Mouse (Mus musculus) forebrain, embryonic 14.5 days (tissue): ENCODE data around the gene Adamts15. TPM values are rescaled to one million over a fixed set of nuclear protein-coding genes. Genes with fewer than 3 reads are reported as not detected.

Source experiments
- ATAC-seq: fragments of 200-750 bp; cut with Nextera tagmentation; 2 replicates; pipeline ENCODE4 v1.8.0; 2017; ENCODE audit warnings: mild to moderate bottlenecking, moderate library complexity
- DNase-seq: peaks from one replicate; pipeline ENCODE4 v3.0.0-alpha.2; 2015; ENCODE audit warnings: low spot score
- H3K27ac ChIP-seq: fragments of 300-500 bp; sonication (generic); 2 replicates; pipeline ENCODE4 v1.5.1; 2014; ENCODE audit warnings: low read depth, mild to moderate bottlenecking, control low read depth, low read length, moderate library complexity
- H3K27me3 ChIP-seq: fragments of 300-500 bp; sonication (generic); replicated peaks from 2 replicates; pipeline ENCODE4 v1.6.1; 2014; ENCODE audit warnings: low read length, control low read depth, mixed read lengths; ENCODE audit not compliant: control insufficient read depth, insufficient read depth
- H3K36me3 ChIP-seq: fragments of 300-500 bp; sonication (generic); 2 replicates; pipeline ENCODE4 v1.6.1; 2014; ENCODE audit warnings: low read length, control low read depth; ENCODE audit not compliant: control insufficient read depth, insufficient read depth
- H3K4me1 ChIP-seq: fragments of 300-500 bp; sonication (generic); 2 replicates; pipeline ENCODE4 v1.6.1; 2014; ENCODE audit warnings: antibody characterized with exemption, low read length, control low read depth; ENCODE audit not compliant: control insufficient read depth, insufficient read depth
- H3K4me2 ChIP-seq: fragments of 300-500 bp; sonication (generic); 2 replicates; pipeline ENCODE4 v1.6.1; 2014; ENCODE audit warnings: mild to moderate bottlenecking, control low read depth, low read length
- H3K4me3 ChIP-seq: fragments of 300-500 bp; sonication (generic); 2 replicates; pipeline ENCODE4 v1.5.1; 2014; ENCODE audit warnings: low read depth, low read length, control low read depth
- H3K9ac ChIP-seq: fragments of 300-500 bp; sonication (generic); 2 replicates; pipeline ENCODE4 v1.6.1; 2014; ENCODE audit warnings: mild to moderate bottlenecking, low read length, control low read depth, moderate library complexity
- H3K9me3 ChIP-seq: fragments of 300-500 bp; sonication (generic); replicated peaks from 2 replicates; pipeline ENCODE4 v1.6.1; 2016; ENCODE audit warnings: low read length, control low read depth, mixed read lengths; ENCODE audit not compliant: control insufficient read depth
- WGBS: fragments of 180-500 bp; shearing (Covaris S2); extraction: QIAGEN DNeasy Blood & Tissue Kit; methylation state at CpG from one replicate; pipeline ENCODE4 v1.1.7; 2014; 5-methylcytosine and 5-hydroxymethylcytosine counted together
- polyA plus RNA-seq: library from polyadenylated mRNA; unstranded; fragments of >200 nt; fragmentation: Nextera tagmentation; extraction: Ambion mirVana; gene quantifications from 2 replicates; pipeline ENCODE4 v1.2.1, GENCODE M21; 2014

Adamts15 gene
- polyA plus RNA-seq, 1 experiment from 2014 or later = 2.4 TPM

DNA sequence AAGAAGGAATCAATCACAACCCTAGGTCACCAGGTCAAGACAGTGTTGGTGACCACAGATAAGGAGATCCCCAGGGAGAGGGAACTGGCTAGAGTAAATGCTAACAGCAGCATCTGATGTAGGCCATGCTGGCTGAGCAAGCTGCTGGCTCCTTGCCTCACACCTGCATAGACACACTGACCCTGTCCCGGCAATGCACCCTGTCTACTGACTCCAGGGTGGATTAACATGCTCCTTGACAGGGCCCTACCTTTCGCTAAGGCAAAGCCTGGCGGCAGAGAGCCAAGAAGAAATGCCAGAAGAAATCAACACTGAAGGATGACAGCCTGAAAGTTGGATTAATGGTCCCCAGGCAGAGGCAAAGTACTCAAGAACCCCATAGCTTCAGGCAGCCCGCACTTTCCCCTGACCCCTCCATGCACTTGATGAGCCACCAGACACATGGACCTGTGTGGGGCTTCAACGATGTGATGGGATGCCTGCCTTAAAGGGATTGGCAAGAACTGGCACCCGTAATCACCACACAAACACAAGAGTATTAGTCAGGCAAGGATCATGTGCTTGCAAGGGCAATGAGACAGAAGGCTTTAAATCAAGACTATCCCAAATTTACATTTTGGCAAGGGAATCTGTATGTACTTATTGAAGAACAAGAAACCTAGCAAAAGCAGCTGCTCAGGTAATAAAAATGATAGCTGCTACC is 5.8 kb downstream of the Adamts15 start:
- no peak for DNase-seq
- ATAC-seq = no peak
- H3K9me3 ChIP-seq = no peaks in the 10 kb centered on the region
- peaks cover 13% of the 10 kb centered on the region; the same call in 1 of the 2 replicates for H3K27me3 ChIP-seq
- H3K4me1 ChIP-seq = no peaks in the 10 kb centered on the region; the same call in 1 of the 2 replicates
- H3K4me3 ChIP-seq = no peak overlapping the region
- no peak overlapping the region for H3K9ac ChIP-seq
- H3K27ac ChIP-seq = no peak overlapping the region
- H3K4me2 ChIP-seq = no peak overlapping the region
- WGBS = 86% methylated on average over 6 of the region's 6 CpGs
- no peaks in the 10 kb centered on the region for H3K36me3 ChIP-seq

DNA sequence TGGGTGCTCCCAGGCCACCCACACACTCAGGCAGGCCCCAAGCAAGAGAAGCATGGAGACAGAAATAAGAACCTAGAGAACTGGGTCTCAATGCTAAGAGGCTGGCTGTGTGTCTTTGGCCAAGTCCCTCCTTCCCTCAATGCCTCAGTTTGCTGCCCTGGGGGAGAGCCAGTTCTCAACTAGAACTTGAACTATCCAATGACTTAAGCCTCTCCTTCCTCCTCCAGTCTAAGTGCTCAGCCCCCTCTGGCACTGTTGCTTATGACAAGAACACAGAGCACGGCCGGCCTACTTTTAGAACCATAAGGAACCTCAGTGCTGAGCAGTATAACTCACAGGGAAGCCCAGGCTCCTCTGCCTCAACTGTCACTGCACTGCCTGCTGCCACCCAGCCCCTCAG is 8.0 kb downstream of the Adamts15 start:
- 98% methylated on average over 2 of the region's 2 CpGs for whole genome bisulfite sequencing
- no peaks in the 10 kb centered on the region for H3K36me3 ChIP-seq
- H3K9me3 ChIP-seq = no peaks in the 10 kb centered on the region
- no peak overlapping the region for H3K27ac ChIP-seq
- H3K4me1 ChIP-seq = no peaks in the 10 kb centered on the region
- no peak overlapping the region for H3K4me3 ChIP-seq
- H3K9ac ChIP-seq = no peak overlapping the region
- no peaks in the 10 kb centered on the region for H3K27me3 ChIP-seq
- ATAC-seq (no peak), DNase-seq (no peak)
- H3K4me2 ChIP-seq = no peak overlapping the region

DNA sequence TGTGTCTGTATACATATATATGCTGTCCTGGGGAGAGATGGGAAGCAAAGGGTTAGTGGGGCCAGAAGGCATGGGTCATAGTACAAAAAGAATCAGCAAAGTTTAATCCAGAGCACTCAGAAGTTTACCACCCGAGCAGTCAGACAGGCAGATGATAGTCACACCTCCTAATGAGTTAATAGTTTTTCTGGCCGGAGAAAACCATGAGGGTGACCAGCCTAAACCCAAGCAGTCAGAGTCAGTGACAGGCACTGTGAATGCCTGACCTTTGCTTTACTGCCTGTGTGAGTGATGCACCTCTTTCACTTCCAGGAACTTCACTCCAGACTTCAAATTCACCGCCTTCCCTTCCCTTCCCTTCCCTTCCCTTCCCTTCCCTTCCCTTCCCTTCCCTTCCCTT is 8.8 kb downstream of the Adamts15 start:
- ATAC-seq (no peak), DNase-seq (no peak)
- no peak overlapping the region for H3K27ac ChIP-seq
- no peak overlapping the region for H3K9ac ChIP-seq
- H3K4me2 ChIP-seq = no peak overlapping the region
- no peak overlapping the region for H3K4me3 ChIP-seq
- no peaks in the 10 kb centered on the region for H3K4me1 ChIP-seq
- H3K36me3 ChIP-seq = no peaks in the 10 kb centered on the region
- H3K9me3 ChIP-seq = no peaks in the 10 kb centered on the region
- H3K27me3 ChIP-seq = no peaks in the 10 kb centered on the region
- 69% methylated on average over 3 of the region's 3 CpGs for WGBS

DNA sequence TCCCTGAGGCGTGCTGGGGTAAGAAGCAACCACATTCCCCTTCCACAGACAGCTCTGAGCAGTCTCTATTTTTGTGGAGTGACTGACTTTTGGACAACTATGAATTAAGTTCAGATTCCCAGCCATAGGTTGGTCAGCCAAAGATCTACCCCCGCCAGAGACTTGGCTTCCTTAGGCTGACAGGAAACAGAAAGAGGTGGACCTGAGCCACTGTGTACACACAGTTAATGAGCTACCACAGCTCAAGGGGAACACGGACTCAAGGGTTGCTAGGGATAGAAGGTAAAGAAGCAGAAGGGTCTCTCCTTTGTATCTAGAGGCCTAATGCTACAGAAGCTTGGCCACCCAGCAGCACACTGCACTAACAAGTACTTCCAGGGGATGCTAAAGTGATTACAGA is 10.1 kb downstream of the Adamts15 start:
- H3K4me2 ChIP-seq = no peak overlapping the region
- DNase-seq (no peak), ATAC-seq (no peak)
- H3K4me3 ChIP-seq = no peak overlapping the region
- H3K9ac ChIP-seq = no peak overlapping the region
- 69% methylated on average over 3 of the region's 3 CpGs for WGBS
- H3K9me3 ChIP-seq = no peaks in the 10 kb centered on the region
- H3K4me1 ChIP-seq = no peaks in the 10 kb centered on the region
- H3K27ac ChIP-seq = no peak overlapping the region
- no peaks in the 10 kb centered on the region for H3K36me3 ChIP-seq
- H3K27me3 ChIP-seq = no peaks in the 10 kb centered on the region

DNA sequence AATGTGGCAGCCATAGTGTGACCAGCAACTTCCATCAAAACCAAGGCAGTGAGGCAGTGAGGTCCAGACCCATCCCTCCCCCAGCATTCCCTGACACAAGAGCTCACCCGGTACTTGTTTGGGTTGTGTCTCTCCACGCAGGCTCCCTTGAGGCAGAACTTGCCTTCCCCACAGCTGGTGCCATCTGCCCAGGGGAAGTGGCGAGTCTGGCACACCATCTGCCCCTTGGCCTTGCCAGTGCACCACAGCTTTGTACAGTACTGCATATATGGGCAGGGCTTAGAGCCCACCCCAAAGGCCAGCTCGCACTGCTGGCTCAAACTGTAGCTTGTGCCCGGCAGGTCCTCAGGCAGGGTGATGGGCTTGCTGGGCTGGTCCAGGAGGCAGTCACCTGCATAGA is 11.8 kb downstream of the Adamts15 start:
- WGBS = 77% methylated on average over 5 of the region's 5 CpGs
- no peaks in the 10 kb centered on the region for H3K4me1 ChIP-seq

DNA sequence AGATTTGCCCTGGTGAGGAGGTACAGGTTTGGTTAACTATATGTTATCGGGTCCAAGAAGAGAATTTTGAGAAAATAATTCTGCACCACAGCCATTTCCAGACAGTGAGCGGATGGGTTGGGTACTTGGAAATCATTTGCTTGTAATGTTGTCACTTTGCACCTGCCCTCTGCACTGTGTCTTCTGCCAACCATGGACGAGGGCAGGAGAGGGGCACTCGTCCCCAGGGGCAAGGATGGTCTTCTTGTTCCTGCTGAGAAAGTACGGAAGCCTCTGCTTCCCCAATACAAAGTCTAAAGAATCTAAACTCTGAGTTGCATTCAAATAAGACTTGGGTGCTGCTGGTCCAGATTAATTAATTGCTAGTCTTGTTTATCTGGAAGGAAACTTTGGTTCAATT is 13.3 kb downstream of the Adamts15 start:
- H3K27ac ChIP-seq = no peak overlapping the region
- 83% methylated on average over 5 of the region's 5 CpGs for WGBS
- no peak overlapping the region for H3K4me2 ChIP-seq
- H3K9ac ChIP-seq = no peak overlapping the region
- no peak overlapping the region for H3K4me3 ChIP-seq
- no peaks in the 10 kb centered on the region for H3K9me3 ChIP-seq
- ATAC-seq = no peak
- no peaks in the 10 kb centered on the region for H3K36me3 ChIP-seq
- H3K4me1 ChIP-seq = no peaks in the 10 kb centered on the region
- DNase-seq = no peak
- H3K27me3 ChIP-seq = no peaks in the 10 kb centered on the region

More for the DNA sequence above, 11.8 kb downstream of the Adamts15 start:
- Histone ChIP-seq H3K36me3 (no peaks in the 10 kb centered on the region), H3K9me3 (no peaks in the 10 kb centered on the region), H3K27me3 (no peaks in the 10 kb centered on the region), H3K4me2 (no peak overlapping the region), H3K27ac (no peak overlapping the region), H3K4me3 (no peak overlapping the region), H3K9ac (no peak overlapping the region)
- no peak for DNase-seq
- ATAC-seq = no peak

DNA sequence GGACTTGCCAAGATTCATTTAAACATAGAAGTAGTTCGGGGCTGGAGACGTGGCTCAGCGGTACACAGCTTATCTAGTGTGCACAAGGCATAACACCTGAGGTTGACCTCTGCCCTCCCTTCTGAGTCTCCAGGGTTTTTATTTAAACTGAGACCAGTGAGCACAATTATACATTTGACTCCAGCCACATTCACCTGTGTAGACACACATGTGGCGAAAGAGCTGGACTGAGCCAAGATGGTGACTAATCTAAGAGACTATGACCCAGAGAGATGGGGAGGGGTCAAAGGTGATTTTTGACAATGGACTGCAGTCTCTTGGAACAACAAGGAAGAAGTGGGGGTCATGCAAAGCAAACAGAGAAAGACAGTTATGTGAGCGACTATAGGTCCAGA is 14.0 kb downstream of the Adamts15 start:
- Histone ChIP-seq H3K4me2 (no peak overlapping the region), H3K4me3 (no peak overlapping the region), H3K27ac (no peak overlapping the region), H3K9me3 (no peaks in the 10 kb centered on the region), H3K36me3 (no peaks in the 10 kb centered on the region), H3K27me3 (no peaks in the 10 kb centered on the region), H3K9ac (no peak overlapping the region), H3K4me1 (no peaks in the 10 kb centered on the region)
- 93% methylated on average over 5 of the region's 5 CpGs for WGBS
- no peak for ATAC-seq
- no peak for DNase-seq

DNA sequence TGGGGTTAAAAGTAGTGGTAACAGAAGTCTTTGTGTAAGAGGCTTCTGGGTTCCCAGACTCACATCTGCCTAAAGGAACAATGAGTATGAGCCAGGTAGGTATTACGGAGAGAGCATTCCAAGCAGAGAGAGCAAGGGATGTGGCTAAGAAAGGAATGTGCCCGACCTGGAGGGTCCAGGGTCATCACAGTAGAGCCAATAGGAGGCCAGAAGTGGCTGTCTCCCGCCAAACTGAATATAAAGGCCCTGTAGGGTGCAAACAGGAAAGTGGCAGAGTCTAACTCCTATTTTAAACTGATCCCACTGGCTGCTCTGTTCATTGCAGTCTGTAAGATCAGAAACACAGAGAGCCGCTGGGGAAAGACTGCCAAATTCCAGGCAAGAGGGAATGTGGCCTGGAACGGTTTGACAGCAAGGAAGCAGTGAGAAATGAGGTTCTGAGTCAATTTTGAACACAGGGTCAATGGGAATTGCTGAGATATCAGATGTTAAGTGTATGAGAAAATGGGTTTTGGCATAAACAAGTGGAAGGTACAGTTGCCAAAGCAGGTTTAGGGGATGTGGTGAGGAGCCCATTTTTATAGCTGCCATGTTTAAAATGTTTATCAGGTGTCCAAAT is 14.5 kb downstream of the Adamts15 start:
- WGBS = 41% methylated on average over 5 of the region's 5 CpGs
- H3K4me3 ChIP-seq = no peak overlapping the region

DNA sequence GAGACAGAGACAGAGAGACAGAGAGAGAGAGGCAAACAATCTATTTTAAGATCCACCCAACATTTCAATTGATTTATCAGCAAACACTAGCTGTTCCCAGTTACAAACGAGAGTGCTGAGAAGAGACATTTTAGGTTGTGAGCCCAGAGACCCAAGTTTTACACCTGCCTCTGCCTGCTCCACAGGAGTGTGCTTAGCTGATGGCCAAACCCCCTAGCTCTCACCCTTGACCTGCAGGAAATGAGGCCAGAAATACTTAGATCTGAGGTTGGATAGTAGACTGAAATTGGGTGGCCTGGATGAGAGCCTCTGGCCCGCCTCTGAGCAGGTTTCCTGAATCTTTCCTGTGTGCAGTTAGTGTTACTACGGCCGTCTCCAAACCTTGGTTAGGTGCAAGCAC is 15.8 kb downstream of the Adamts15 start:
- DNase-seq (no peak), ATAC-seq (no peak)
- 91% methylated on average over 4 of the region's 4 CpGs for WGBS
- H3K9me3 ChIP-seq = no peaks in the 10 kb centered on the region
- H3K4me2 ChIP-seq = no peak overlapping the region
- no peaks in the 10 kb centered on the region for H3K27me3 ChIP-seq
- H3K27ac ChIP-seq = no peak overlapping the region
- no peaks in the 10 kb centered on the region for H3K4me1 ChIP-seq
- H3K4me3 ChIP-seq = no peak overlapping the region
- no peak overlapping the region for H3K9ac ChIP-seq
- H3K36me3 ChIP-seq = no peaks in the 10 kb centered on the region

More for the DNA sequence above, 14.5 kb downstream of the Adamts15 start:
- H3K9me3 ChIP-seq = no peaks in the 10 kb centered on the region
- H3K36me3 ChIP-seq = no peaks in the 10 kb centered on the region
- H3K9ac ChIP-seq = no peak overlapping the region
- ATAC-seq = no peak
- DNase-seq = no peak
- no peak overlapping the region for H3K4me2 ChIP-seq
- H3K4me1 ChIP-seq = no peaks in the 10 kb centered on the region
- H3K27me3 ChIP-seq = no peaks in the 10 kb centered on the region
- H3K27ac ChIP-seq = no peak overlapping the region
